ENCODE assay signal across 8 mouse cellular contexts in genomic region chr9:121348476-121348875, GRCm38 (mm10). TPM values are rescaled to one million over a fixed set of nuclear protein-coding genes. Genes with fewer than 3 reads are reported as not detected.
DNase-seq lines count a peak whose midpoint lies in the region; ATAC-seq and TF ChIP-seq lines count a peak whose summit lies in the region.

No protein-coding gene starts in this region.

- H3K9ac ChIP-seq in embryonic facial prominence, embryonic 13.5 days: peak overlapping the region; percentile 36; the same call in 1 of the 2 replicates

- peaks cover 57% of the 10 kb centered on the region for H3K4me1 ChIP-seq in embryonic facial prominence, embryonic 13.5 days
- H3K4me1 ChIP-seq in kidney, adult 2 months (ENCODE audit: control insufficient read depth, insufficient read depth, low read length): peaks cover 69% of the 10 kb centered on the region

- intact Hi-C loops in gastrocnemius, adult 2 months (cut with DNase I): no loop called here

- peak overlapping the region; percentile 43 for H3K4me3 ChIP-seq in gastrocnemius, adult 2 months
- no peak overlapping the region for H3K4me3 ChIP-seq in embryonic facial prominence, embryonic 13.5 days
- H3K4me3 ChIP-seq in kidney, adult 2 months (ENCODE audit: insufficient read depth, low read depth, low read length): no peak overlapping the region
- H3K4me3 ChIP-seq in macrophage (ENCODE audit: inconsistent target): no peak overlapping the region

- ATAC-seq in embryonic facial prominence, embryonic 13.5 days (ENCODE audit: insufficient number of reproducible peaks, insufficient read depth, low FRiP score, low TSS enrichment, low read depth): no peak

- 16% methylated on average over 5 of the region's 5 CpGs for WGBS in embryonic facial prominence, embryonic 13.5 days
- 23% methylated on average over 5 of the region's 5 CpGs for WGBS in kidney, adult 2 months
- WGBS in macrophage (ENCODE audit: missing documents): 9% methylated on average over 5 of the region's 5 CpGs

- no peak overlapping the region for H3K4me2 ChIP-seq in embryonic facial prominence, embryonic 13.5 days

- H3K36me3 ChIP-seq in embryonic facial prominence, embryonic 13.5 days: no peaks in the 10 kb centered on the region; the same call in 1 of the 2 replicates
- no peaks in the 10 kb centered on the region for H3K36me3 ChIP-seq in kidney, adult 2 months (ENCODE audit: control insufficient read depth, insufficient read depth, low read length)
- H3K36me3 ChIP-seq in macrophage (ENCODE audit: inconsistent target): no peaks in the 10 kb centered on the region

- H3K9me3 ChIP-seq in embryonic facial prominence, embryonic 13.5 days: no peaks in the 10 kb centered on the region

- peaks cover 95% of the 10 kb centered on the region for H3K79me2 ChIP-seq in macrophage (ENCODE audit: inconsistent target)

- TF ChIP-seq POLR2A in kidney, adult 2 months (IDR thresholded peaks at IDR 0.05; ENCODE audit: low read depth, low read length): no peak

- peak overlapping the region; percentile 88 for H3K27ac ChIP-seq in gastrocnemius, adult 2 months
- H3K27ac ChIP-seq in embryonic facial prominence, embryonic 13.5 days: peak overlapping the region; percentile 58
- H3K27ac ChIP-seq in kidney, adult 2 months (ENCODE audit: insufficient read depth, low read depth, low read length): peak overlapping the region; percentile 85
- peak overlapping the region; percentile 83 for H3K27ac ChIP-seq in macrophage

- DNase-seq in gastrocnemius, adult 2 months: peak; percentile 43
- DNase-seq in gastrocnemius, postnatal 4 days (ENCODE audit: low spot score in 2 of 2): no peak
- peak; percentile 64 for DNase-seq in kidney, adult 2 months
- DNase-seq in thymus, adult 18-20 months: no peak
- no peak for DNase-seq in thymus, postnatal 10 days (ENCODE audit: low spot score in 2 of 2)
- DNase-seq in frontal cortex, postnatal 10 days (ENCODE audit: low spot score in 2 of 2): no peak

- no peak for TF ChIP-seq CTCF in gastrocnemius, adult 2 months (IDR thresholded peaks at IDR 0.05)
- no peak for TF ChIP-seq CTCF in kidney, adult 2 months (conservative IDR thresholded peaks at IDR 0.05; ENCODE audit: insufficient read depth, insufficient read length, low read depth, low read length)

- H3K27me3 ChIP-seq in embryonic facial prominence, embryonic 13.5 days: no peaks in the 10 kb centered on the region
- H3K27me3 ChIP-seq in kidney, adult 2 months (replicated peaks; ENCODE audit: control insufficient read depth, insufficient read depth, low read length): no peaks in the 10 kb centered on the region

RNA-seq across cellular contexts. Expression of gene Trak1, which starts 51.2 kb away (rescaled TPM):
- total RNA-seq in gastrocnemius, adult 2 months (2021): 100 to 1,000 TPM; 156 to 204 TPM
- total RNA-seq in gastrocnemius, postnatal 4 days (2021): 100 to 1,000 TPM; 193 to 204 TPM
- 17.7 and 17.8 TPM in 2 replicates for polyA plus RNA-seq in embryonic facial prominence, embryonic 13.5 days (2015; fragmentation: Nextera tagmentation; extraction: Ambion mirVana)
- polyA plus RNA-seq in kidney, adult 2 months (2012; rRNA removed): 65.1 and 65.2 TPM in 2 replicates
- total RNA-seq in macrophage (2018; cell fraction: chromatin; rRNA removed): 100 to 1,000 TPM; 175 to 281 (median 222) TPM
- total RNA-seq in macrophage (2018; cell fraction: cytosol; rRNA removed): 10 to 100 TPM; 48.6 to 71.4 (median 54.7) TPM
- 100 to 1,000 TPM in 25 of 26 experiments, 10 to 100 TPM in 1; 94.9 to 207 (median 141) TPM for total RNA-seq in macrophage (2018; cell fraction: nucleus; rRNA removed)
- 30.9 to 32.9 TPM (median 32.9 TPM) in 3 replicates for polyA plus RNA-seq in macrophage (2018)

Comparison
In these comparisons a context has a peak if more than half of its experiments do, and no peak if none do; other contexts are left out.
1. DNase-seq: peak in gastrocnemius, adult 2 months (single experiment) and kidney, adult 2 months (single experiment); none in gastrocnemius, postnatal 4 days (0 of 2), thymus, adult 18-20 months (0 of 2), thymus, postnatal 10 days (0 of 2) and frontal cortex, postnatal 10 days (0 of 2).
2. Peak in every context shown above with its lines, with median percentiles within 50 percentile points of each other: H3K27ac ChIP-seq.